Mouse (Mus musculus): ENCODE data around the gene Gpx2. TPM values are rescaled to one million over a fixed set of nuclear protein-coding genes. Genes with fewer than 3 reads are reported as not detected.

The Gpx2 gene
- polyA plus RNA-seq (2014; fragmentation: Illumina TruSeq; extraction: RNeasy Lipid Tissue Mini Kit (QIAGEN cat#74804)) = not detected

DNA sequence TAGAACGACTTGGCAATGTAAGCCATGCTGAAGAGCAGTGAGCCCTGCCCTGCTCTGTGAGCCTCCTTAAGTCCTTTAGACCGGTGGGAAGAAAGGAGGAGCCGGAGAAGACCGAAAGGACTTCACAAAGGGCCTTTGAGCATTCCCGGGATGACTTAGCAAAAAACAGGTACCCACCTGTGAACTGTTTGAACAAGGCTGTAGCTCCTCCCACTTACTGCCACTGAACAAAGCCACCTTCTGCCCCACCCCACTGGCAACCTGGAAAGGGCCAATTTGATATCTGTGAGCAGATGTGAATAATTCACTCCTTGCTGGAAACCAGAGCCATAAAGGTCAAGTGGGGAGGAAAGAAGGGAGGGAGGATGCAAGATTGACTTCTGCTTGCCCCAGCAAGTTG lies at the start of gene Gpx2:
Gpx2 (minus strand) TSS at position 205 of the 400 bp plus-strand sequence.

DNA sequence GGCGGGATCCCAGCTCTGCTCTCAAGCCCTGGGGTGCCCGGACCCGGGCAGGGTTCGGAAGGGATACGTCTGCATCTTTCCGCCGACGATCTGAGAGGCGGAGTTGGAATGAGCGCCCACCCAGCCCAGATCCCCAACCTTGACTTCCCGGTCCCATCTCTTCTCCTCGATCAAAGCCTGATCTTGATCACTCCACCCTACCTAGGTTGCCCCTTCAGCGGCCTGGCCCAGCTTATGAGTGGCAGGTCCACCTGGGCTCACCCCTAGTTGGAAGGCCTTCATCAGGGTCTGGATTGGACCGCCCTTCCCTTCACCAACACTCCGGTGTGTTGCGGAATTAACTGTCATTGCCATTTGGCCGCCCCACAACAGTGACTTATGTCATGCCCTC lies 27.3 kb upstream of the Gpx2 start, which contains the start of gene Rab15:
Rab15 (minus strand) TSS at position 258 of the 391 bp plus-strand sequence.

DNA sequence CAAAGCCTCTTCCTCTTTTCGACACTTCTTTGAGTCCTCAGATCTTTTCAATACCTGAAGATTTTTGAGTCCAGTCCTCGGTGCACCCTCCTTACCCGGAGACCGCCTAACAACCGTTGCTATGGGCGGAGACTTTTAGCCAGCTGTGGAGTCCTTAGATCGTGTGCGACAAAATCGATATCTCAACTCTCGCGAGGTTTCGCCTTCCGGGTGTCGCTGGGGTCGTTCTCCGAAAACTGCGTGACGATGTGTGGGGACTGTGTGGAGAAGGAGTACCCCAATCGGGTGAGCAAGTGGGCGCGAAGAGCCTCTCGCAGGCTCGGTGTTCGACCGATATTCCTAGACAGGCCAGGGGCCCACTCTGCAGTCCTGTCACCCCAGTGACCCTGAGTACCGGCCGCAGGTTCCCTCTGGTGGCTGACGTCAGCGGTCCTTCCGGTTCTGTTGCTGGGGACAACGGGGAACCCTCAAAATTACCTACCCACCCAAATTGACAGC lies 30.0 kb downstream of the Gpx2 start, which contains the start of the genes Churc1 and Fntb:
Churc1 (plus strand) TSS at position 185 of the 498 bp plus-strand sequence.
Fntb (plus strand) TSS at position 236 of the 498 bp plus-strand sequence.

Other genes starting within 250 kb of the Gpx2 start
- 1.2 TPM for gene Sptb, start 85.0 kb downstream of the Gpx2 start, polyA plus RNA-seq (2014; fragmentation: Illumina TruSeq; extraction: RNeasy Lipid Tissue Mini Kit (QIAGEN cat#74804))
- 55.7 TPM for gene Churc1, start 30.0 kb downstream of the Gpx2 start, polyA plus RNA-seq (2014; fragmentation: Illumina TruSeq; extraction: RNeasy Lipid Tissue Mini Kit (QIAGEN cat#74804))
- gene Fntb, start 30.0 kb downstream of the Gpx2 start, polyA plus RNA-seq (2014; fragmentation: Illumina TruSeq; extraction: RNeasy Lipid Tissue Mini Kit (QIAGEN cat#74804)) = 2.6 TPM
- gene Rab15, start 27.4 kb upstream of the Gpx2 start, polyA plus RNA-seq (2014; fragmentation: Illumina TruSeq; extraction: RNeasy Lipid Tissue Mini Kit (QIAGEN cat#74804)) = 1.9 TPM
- 126 TPM for gene Max, start 166.6 kb upstream of the Gpx2 start, polyA plus RNA-seq (2014; fragmentation: Illumina TruSeq; extraction: RNeasy Lipid Tissue Mini Kit (QIAGEN cat#74804))

Measured in ovary, adult 10 weeks (tissue).